In genomic region chr13:60099469-60100129, GRCm38 (mm10) we compare ENCODE assay signal across 11 mouse cellular contexts.
DNase-seq lines count a peak whose midpoint lies in the region; ATAC-seq and TF ChIP-seq lines count a peak whose summit lies in the region.
"Had no signal": no experiment of that assay in that cellular context is flagged by ENCODE, and none has a peak within 500 bp of the region (broad histone marks: within the 10 kb centered on the region; RNA-seq: fewer than 3 reads in every experiment).

No protein-coding gene starts in this region.

- no peak overlapping the region for H3K4me2 ChIP-seq in intestine, embryonic 14.5 days (ENCODE audit: low read length)
- H3K4me2 ChIP-seq in lung, embryonic 14.5 days = peak overlapping the region; percentile 36
- H3K4me2 ChIP-seq: heart, embryonic 13.5 days had no signal

- no peak overlapping the region for H3K9ac ChIP-seq in ES-Bruce4 (ENCODE audit: low read depth, poor library complexity, severe bottlenecking)
- H3K9ac ChIP-seq in intestine, embryonic 14.5 days (ENCODE audit: low read length) = no peak overlapping the region
- no peak overlapping the region for H3K9ac ChIP-seq in lung, embryonic 14.5 days
- H3K9ac ChIP-seq: heart, embryonic 13.5 days had no signal

- no peak overlapping the region for H3K4me3 ChIP-seq in ES-Bruce4 (ENCODE audit: low read depth, low read length)
- no peak overlapping the region for H3K4me3 ChIP-seq in intestine, embryonic 14.5 days (ENCODE audit: low read depth, low read length)
- no peak overlapping the region for H3K4me3 ChIP-seq in lung, embryonic 14.5 days (ENCODE audit: low read depth, low read length)
- H3K4me3 ChIP-seq: heart, embryonic 13.5 days had no signal

- TF ChIP-seq EP300 in ES-Bruce4 (IDR thresholded peaks at IDR 0.05; ENCODE audit: insufficient read depth, low read depth, low read length) = no peak

- H3K27me3 ChIP-seq in ES-Bruce4 (ENCODE audit: control insufficient read depth, insufficient read depth, low read length, poor library complexity, severe bottlenecking) = no peaks in the 10 kb centered on the region
- H3K27me3 ChIP-seq in intestine, embryonic 14.5 days (replicated peaks; ENCODE audit: control insufficient read depth, insufficient read depth, low read length) = no peaks in the 10 kb centered on the region
- no peaks in the 10 kb centered on the region for H3K27me3 ChIP-seq in lung, embryonic 14.5 days (ENCODE audit: insufficient read depth, low read length)
- H3K27me3 ChIP-seq: heart, embryonic 13.5 days had no signal

- H3K27ac ChIP-seq in ES-Bruce4 (ENCODE audit: insufficient read depth, low read length) = no peak overlapping the region
- H3K27ac ChIP-seq in intestine, embryonic 14.5 days (ENCODE audit: low read depth) = peak overlapping the region; percentile 69
- H3K27ac ChIP-seq in lung, embryonic 14.5 days (ENCODE audit: low read depth) = peak overlapping the region; percentile 61; the same call in 1 of the 2 replicates
- H3K27ac ChIP-seq: heart, embryonic 13.5 days had no signal

- H3K4me1 ChIP-seq in ES-Bruce4 (ENCODE audit: control insufficient read depth, insufficient read depth, low read length) = no peaks in the 10 kb centered on the region
- H3K4me1 ChIP-seq in intestine, embryonic 14.5 days (replicated peaks; ENCODE audit: control insufficient read depth, insufficient read depth, low read length) = peaks cover 12% of the 10 kb centered on the region
- 0 out of 2 replicates have a peak, but pooled peaks cover 3% of the 10 kb centered on the region for H3K4me1 ChIP-seq in lung, embryonic 14.5 days (ENCODE audit: insufficient read depth)
- H3K4me1 ChIP-seq: heart, embryonic 13.5 days had no signal

- H3K9me3 ChIP-seq in ES-Bruce4 (replicated peaks; ENCODE audit: control insufficient read depth, insufficient read depth, low read length, poor library complexity, severe bottlenecking) = no peaks in the 10 kb centered on the region
- no peaks in the 10 kb centered on the region for H3K9me3 ChIP-seq in intestine, embryonic 14.5 days (ENCODE audit: control insufficient read depth, low read length)
- H3K9me3 ChIP-seq in lung, embryonic 14.5 days (ENCODE audit: low read depth, low read length) = no peaks in the 10 kb centered on the region

- peak; percentile 89 for DNase-seq in heart, adult 11 months
- no peak for DNase-seq in heart, adult 9 months (ENCODE audit: low spot score in 2 of 2)
- DNase-seq in intestine, embryonic 14.5 days (ENCODE audit: low spot score) = peak; percentile 66
- peak; percentile 80 for DNase-seq in lung, embryonic 14.5 days
- no peak for DNase-seq in frontal cortex, postnatal 25 days (ENCODE audit: low spot score in 2 of 2)
- DNase-seq in cerebellum, adult 11-12 months = no peak
- DNase-seq: cerebellum, postnatal 36 days had no signal

- 60% methylated on average over 14 of the region's 14 CpGs for WGBS in intestine, embryonic 14.5 days
- 52% methylated on average over 14 of the region's 14 CpGs for WGBS in lung, embryonic 14.5 days

- H3K36me3 ChIP-seq in ES-Bruce4 (ENCODE audit: control insufficient read depth, insufficient read depth, low read length, poor library complexity, severe bottlenecking) = no peaks in the 10 kb centered on the region
- H3K36me3 ChIP-seq in intestine, embryonic 14.5 days (ENCODE audit: control insufficient read depth, insufficient read depth, low read length) = no peaks in the 10 kb centered on the region
- no peaks in the 10 kb centered on the region for H3K36me3 ChIP-seq in lung, embryonic 14.5 days (ENCODE audit: insufficient read depth)
- H3K36me3 ChIP-seq: G1E; heart, embryonic 13.5 days had no signal

- TF ChIP-seq POLR2A in ES-Bruce4 (IDR thresholded peaks at IDR 0.05; ENCODE audit: insufficient read depth, low read length) = no peak

- peak; percentile 21 for TF ChIP-seq CTCF in ES-Bruce4 (IDR thresholded peaks at IDR 0.05; ENCODE audit: low read depth, low read length)
- peak; percentile 68 for TF ChIP-seq CTCF in lung, embryonic 14.5 days (IDR thresholded peaks at IDR 0.05; ENCODE audit: low read depth)

- ATAC-seq in intestine, embryonic 14.5 days (replicated peaks; ENCODE audit: low FRiP score, low TSS enrichment, low read depth) = peak; percentile 73
- ATAC-seq in lung, embryonic 14.5 days (ENCODE audit: insufficient read depth) = peak; percentile 74
- ATAC-seq in erythroblast, adult 5-6 weeks (replicated peaks; ENCODE audit: low FRiP score, poor library complexity, severe bottlenecking) = no peak

Comparison
In these comparisons a context has a peak if more than half of its experiments do, and no peak if none do; other contexts are left out.
1. DNase-seq: peak in heart, adult 11 months (single experiment), intestine, embryonic 14.5 days (single experiment) and lung, embryonic 14.5 days (single experiment); none in heart, adult 9 months (0 of 2), frontal cortex, postnatal 25 days (0 of 2) and cerebellum, adult 11-12 months (single experiment).